Mouse (Mus musculus) hindbrain, embryonic 12.5 days (tissue): ENCODE data around the gene Erlin1. TPM values are rescaled to one million over a fixed set of nuclear protein-coding genes. Genes with fewer than 3 reads are reported as not detected.

ENCODE experiments used
- ATAC-seq: fragments of 200-750 bp; cut with Nextera tagmentation; 2 replicates; pipeline ENCODE4 v1.8.0; 2017; ENCODE audit warnings: moderate TSS enrichment; ENCODE audit not compliant: low FRiP score
- H3K27ac ChIP-seq: fragments of 300-500 bp; sonication (generic); 2 replicates; pipeline ENCODE4 v1.5.1; 2016; ENCODE audit warnings: mild to moderate bottlenecking
- H3K27me3 ChIP-seq: fragments of 300-500 bp; sonication (generic); 2 replicates; pipeline ENCODE4 v1.6.1; 2016; ENCODE audit warnings: mild to moderate bottlenecking
- H3K36me3 ChIP-seq: fragments of 300-500 bp; sonication (generic); 2 replicates; pipeline ENCODE4 v1.6.1; 2016; ENCODE audit warnings: mild to moderate bottlenecking
- H3K4me1 ChIP-seq: fragments of 300-500 bp; sonication (generic); 2 replicates; pipeline ENCODE4 v1.6.1; 2016
- H3K4me2 ChIP-seq: fragments of 300-500 bp; sonication (generic); replicated peaks from 2 replicates; pipeline ENCODE4 v1.6.1; 2016; ENCODE audit warnings: mild to moderate bottlenecking
- H3K4me3 ChIP-seq: fragments of 300-500 bp; sonication (generic); 2 replicates; pipeline ENCODE4 v1.5.1; 2016; ENCODE audit warnings: mild to moderate bottlenecking
- H3K9ac ChIP-seq: fragments of 300-500 bp; sonication (generic); 2 replicates; pipeline ENCODE4 v1.6.1; 2016; ENCODE audit warnings: mild to moderate bottlenecking, moderate library complexity
- H3K9me3 ChIP-seq: fragments of 300-500 bp; sonication (generic); replicated peaks from 2 replicates; pipeline ENCODE4 v1.6.1; 2016; ENCODE audit warnings: mild to moderate bottlenecking
- WGBS: fragments of 180-500 bp; shearing (Covaris S2); methylation state at CpG from one replicate; pipeline ENCODE4 v1.1.7; 2016; 5-methylcytosine and 5-hydroxymethylcytosine counted together
- polyA plus RNA-seq: library from polyadenylated mRNA; unstranded; fragments of >200 nt; fragmentation: Nextera tagmentation; extraction: Ambion mirVana; gene quantifications from 2 replicates; pipeline ENCODE4 v1.2.1, GENCODE M21; 2016

Erlin1 gene
- polyA plus RNA-seq, 1 experiment from 2014 or later: 23.3 TPM

GRCm38 (mm10) chr19:44019739-44020138 lies 49.8 kb downstream of the Erlin1 start:
- no peaks in the 10 kb centered on the region for H3K9me3 ChIP-seq
- no peak overlapping the region for H3K4me2 ChIP-seq
- no peaks in the 10 kb centered on the region for H3K4me1 ChIP-seq
- H3K27ac ChIP-seq: no peak overlapping the region
- no peak for ATAC-seq
- no peaks in the 10 kb centered on the region for H3K27me3 ChIP-seq
- H3K9ac ChIP-seq: no peak overlapping the region
- no peaks in the 10 kb centered on the region for H3K36me3 ChIP-seq
- no peak overlapping the region for H3K4me3 ChIP-seq
- WGBS: 65% methylated on average over 7 of the region's 7 CpGs

GRCm38 (mm10) chr19:44013862-44014261 lies 55.7 kb downstream of the Erlin1 start:
- H3K4me3 ChIP-seq: no peak overlapping the region
- no peaks in the 10 kb centered on the region for H3K4me1 ChIP-seq
- H3K4me2 ChIP-seq: no peak overlapping the region
- no peak for ATAC-seq
- H3K9ac ChIP-seq: no peak overlapping the region
- no peaks in the 10 kb centered on the region for H3K27me3 ChIP-seq
- H3K9me3 ChIP-seq: no peaks in the 10 kb centered on the region
- H3K36me3 ChIP-seq: no peaks in the 10 kb centered on the region
- 86% methylated on average over 6 of the region's 6 CpGs for WGBS
- no peak overlapping the region for H3K27ac ChIP-seq

- ATAC-seq: no peak
- H3K27ac ChIP-seq: no peak overlapping the region
- WGBS: 87% methylated on average over 15 of the region's 15 CpGs
These were observed 60.8 kb downstream of the Erlin1 start for GRCm38 (mm10) chr19:44008784-44009183.

GRCm38 (mm10) chr19:44007186-44007585 lies 62.4 kb downstream of the Erlin1 start:
- Histone ChIP-seq H3K9ac (no peak overlapping the region), H3K27me3 (no peaks in the 10 kb centered on the region), H3K9me3 (no peaks in the 10 kb centered on the region), H3K27ac (no peak overlapping the region), H3K4me3 (no peak overlapping the region), H3K4me2 (no peak overlapping the region), H3K4me1 (no peaks in the 10 kb centered on the region), H3K36me3 (no peaks in the 10 kb centered on the region)
- no peak for ATAC-seq
- 64% methylated on average over 12 of the region's 12 CpGs for WGBS

More at GRCm38 (mm10) chr19:44008784-44009183, 60.8 kb downstream of the Erlin1 start:
- Histone ChIP-seq H3K27me3 (no peaks in the 10 kb centered on the region), H3K4me2 (no peak overlapping the region), H3K9me3 (no peaks in the 10 kb centered on the region), H3K36me3 (no peaks in the 10 kb centered on the region), H3K4me1 (no peaks in the 10 kb centered on the region), H3K4me3 (no peak overlapping the region), H3K9ac (no peak overlapping the region)

- ATAC-seq: no peak
- no peaks in the 10 kb centered on the region for H3K4me1 ChIP-seq
- no peaks in the 10 kb centered on the region for H3K36me3 ChIP-seq
- H3K27me3 ChIP-seq: no peaks in the 10 kb centered on the region
- no peaks in the 10 kb centered on the region for H3K9me3 ChIP-seq
- no peak overlapping the region for H3K4me3 ChIP-seq
- no peak overlapping the region for H3K27ac ChIP-seq
- WGBS: 78% methylated on average over 4 of the region's 4 CpGs
- H3K4me2 ChIP-seq: no peak overlapping the region
- no peak overlapping the region for H3K9ac ChIP-seq
These were observed 64.6 kb downstream of the Erlin1 start for GRCm38 (mm10) chr19:44005025-44005424.

DNA sequence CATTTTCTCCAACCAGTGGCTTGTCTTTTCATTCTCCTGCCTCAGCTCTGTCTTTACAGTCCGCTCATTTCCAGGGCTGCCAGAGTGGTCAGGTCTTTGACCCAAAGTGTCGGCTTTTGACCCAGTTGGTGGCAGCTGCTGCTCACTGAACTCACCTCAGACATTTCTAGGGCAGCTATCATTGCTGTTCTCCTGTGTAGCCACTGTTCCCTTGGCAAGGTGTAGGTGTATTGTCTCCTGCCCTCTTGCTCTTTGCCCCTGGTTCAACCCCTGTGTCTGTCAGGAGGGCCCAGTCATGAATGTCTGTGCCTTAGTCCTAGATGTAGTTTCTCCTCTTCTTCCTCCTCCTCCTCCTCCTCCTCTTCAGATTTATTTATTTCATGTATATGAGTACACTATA lies 65.3 kb downstream of the Erlin1 start:
- Histone ChIP-seq H3K27me3 (no peaks in the 10 kb centered on the region), H3K4me2 (no peak overlapping the region), H3K27ac (no peak overlapping the region), H3K36me3 (no peaks in the 10 kb centered on the region), H3K9ac (no peak overlapping the region), H3K4me1 (no peaks in the 10 kb centered on the region), H3K4me3 (no peak overlapping the region), H3K9me3 (no peaks in the 10 kb centered on the region)
- WGBS: 90% methylated on average over 2 of the region's 2 CpGs
- ATAC-seq: no peak

GRCm38 (mm10) chr19:44000720-44001119 lies 68.9 kb downstream of the Erlin1 start:
- no peak overlapping the region for H3K4me2 ChIP-seq
- H3K9me3 ChIP-seq: no peaks in the 10 kb centered on the region
- no peaks in the 10 kb centered on the region for H3K4me1 ChIP-seq
- whole genome bisulfite sequencing: 78% methylated on average over 5 of the region's 5 CpGs
- H3K9ac ChIP-seq: no peak overlapping the region
- no peak overlapping the region for H3K4me3 ChIP-seq
- no peak for ATAC-seq
- H3K36me3 ChIP-seq: no peaks in the 10 kb centered on the region
- no peaks in the 10 kb centered on the region for H3K27me3 ChIP-seq
- H3K27ac ChIP-seq: no peak overlapping the region

DNA sequence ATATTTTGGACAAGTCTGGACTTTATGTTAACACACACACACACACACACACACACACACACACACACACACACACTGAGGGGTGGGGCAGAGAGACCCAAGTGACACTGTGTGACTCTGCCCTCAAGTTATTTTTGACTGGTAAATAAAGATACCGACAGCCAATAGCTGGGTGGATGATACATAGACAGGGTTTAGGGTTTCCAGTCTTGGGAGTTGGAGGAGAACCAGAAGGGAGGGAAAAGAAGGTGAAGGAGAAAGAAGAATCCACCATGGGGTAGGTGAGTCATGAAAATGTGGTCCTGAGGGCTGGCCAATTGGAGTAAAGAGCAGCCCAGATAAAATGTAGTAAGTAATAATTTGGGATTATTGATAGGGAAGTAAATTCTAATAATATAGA lies 69.5 kb downstream of the Erlin1 start:
- Histone ChIP-seq H3K36me3 (no peaks in the 10 kb centered on the region), H3K9ac (no peak overlapping the region), H3K27ac (no peak overlapping the region), H3K4me1 (no peaks in the 10 kb centered on the region), H3K4me3 (no peak overlapping the region), H3K4me2 (no peak overlapping the region), H3K9me3 (no peaks in the 10 kb centered on the region), H3K27me3 (no peaks in the 10 kb centered on the region)
- 84% methylated on average over 1 of the region's 1 CpGs for WGBS
- ATAC-seq: no peak

DNA sequence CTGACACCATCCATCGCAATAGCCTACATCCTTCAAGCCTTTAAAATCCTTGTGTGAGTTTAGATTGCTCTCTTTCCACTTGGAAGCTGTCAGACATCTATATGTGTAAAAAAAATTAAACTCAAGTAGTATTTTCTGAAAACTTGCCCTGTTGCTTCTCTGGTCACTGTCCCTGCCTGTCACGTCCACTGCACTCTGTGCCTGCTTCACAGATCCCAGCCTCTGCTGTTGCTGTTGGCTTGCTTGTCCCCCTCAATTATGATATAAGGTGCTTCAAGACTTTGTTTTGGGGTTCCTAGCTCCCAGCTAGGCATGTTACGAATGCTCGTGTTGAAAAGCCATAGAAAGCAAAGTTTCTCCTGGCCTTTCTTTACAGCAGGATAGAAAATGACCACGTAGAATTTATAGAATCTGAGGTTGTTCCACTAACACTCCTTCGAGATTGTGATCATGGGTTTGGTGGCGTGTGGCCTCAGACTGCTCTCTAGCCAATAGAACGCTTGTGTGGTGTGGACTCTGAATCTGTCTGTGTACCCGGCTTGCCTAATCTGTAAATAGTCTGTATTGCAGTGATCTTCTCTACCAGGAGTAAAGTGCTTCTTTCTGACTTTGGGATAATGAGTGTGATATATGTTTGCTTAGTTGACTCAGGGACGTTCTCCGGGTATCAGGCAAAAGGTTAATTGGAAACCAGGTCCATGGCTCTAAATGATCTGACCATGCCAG lies 70.6 kb downstream of the Erlin1 start:
- no peak overlapping the region for H3K4me3 ChIP-seq
- ATAC-seq: no peak
- H3K4me2 ChIP-seq: no peak overlapping the region
- no peaks in the 10 kb centered on the region for H3K27me3 ChIP-seq
- 89% methylated on average over 11 of the region's 11 CpGs for WGBS
- H3K9me3 ChIP-seq: no peaks in the 10 kb centered on the region
- no peak overlapping the region for H3K27ac ChIP-seq
- H3K36me3 ChIP-seq: no peaks in the 10 kb centered on the region
- no peaks in the 10 kb centered on the region for H3K4me1 ChIP-seq
- H3K9ac ChIP-seq: no peak overlapping the region

DNA sequence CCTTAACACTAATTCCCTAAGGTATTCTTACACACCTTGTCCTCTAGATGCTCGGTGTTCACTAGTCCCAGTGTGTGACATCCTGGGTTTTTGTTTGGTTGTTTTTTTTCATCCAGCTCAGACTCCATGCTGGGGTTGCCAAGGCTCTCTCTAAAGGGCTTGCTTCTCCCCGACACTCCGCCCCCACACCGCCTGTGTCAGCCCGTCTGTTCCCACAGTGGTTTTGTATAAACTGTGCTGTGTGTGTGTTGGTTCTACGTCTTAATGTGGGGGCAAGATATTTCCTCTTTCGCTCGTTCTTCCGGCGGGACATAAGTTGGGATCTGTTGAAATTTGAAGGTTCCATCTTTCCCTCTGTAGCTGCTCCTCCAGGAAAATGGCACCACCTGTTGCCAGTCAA lies 71.5 kb downstream of the Erlin1 start:
- Histone ChIP-seq H3K4me1 (no peaks in the 10 kb centered on the region), H3K9me3 (no peaks in the 10 kb centered on the region), H3K27me3 (no peaks in the 10 kb centered on the region), H3K27ac (no peak overlapping the region), H3K4me2 (no peak overlapping the region), H3K4me3 (no peak overlapping the region), H3K36me3 (no peaks in the 10 kb centered on the region), H3K9ac (no peak overlapping the region)
- no peak for ATAC-seq
- WGBS: 82% methylated on average over 10 of the region's 10 CpGs

- no peaks in the 10 kb centered on the region for H3K9me3 ChIP-seq
- no peak overlapping the region for H3K4me2 ChIP-seq
- H3K36me3 ChIP-seq: no peaks in the 10 kb centered on the region
- ATAC-seq: no peak
- H3K27me3 ChIP-seq: no peaks in the 10 kb centered on the region
- 85% methylated on average over 7 of the region's 7 CpGs for WGBS
- no peak overlapping the region for H3K4me3 ChIP-seq
- H3K9ac ChIP-seq: no peak overlapping the region
- no peaks in the 10 kb centered on the region for H3K4me1 ChIP-seq
- no peak overlapping the region for H3K27ac ChIP-seq
These were observed 74.2 kb downstream of the Erlin1 start for GRCm38 (mm10) chr19:43995427-43995826.

DNA sequence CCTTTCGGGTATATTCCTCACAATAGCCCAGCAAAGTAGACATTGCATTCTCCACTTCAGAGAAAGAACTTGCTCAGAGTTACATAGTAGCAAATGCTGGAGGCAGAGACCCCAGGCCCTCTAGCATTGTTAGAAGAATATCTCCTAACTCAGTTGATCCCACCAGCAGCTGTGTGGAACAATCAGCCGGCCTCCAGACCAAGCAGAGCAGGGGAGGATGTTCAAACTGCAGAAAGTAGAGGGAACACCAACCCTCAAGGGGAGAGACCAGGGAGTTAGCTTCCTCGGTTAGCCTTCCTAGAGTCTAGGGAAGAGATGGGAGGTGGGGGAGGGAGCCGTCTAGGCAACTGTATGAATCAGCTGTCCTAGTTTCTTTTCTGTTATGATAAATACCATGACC lies 77.1 kb downstream of the Erlin1 start:
- no peak overlapping the region for H3K4me3 ChIP-seq
- no peaks in the 10 kb centered on the region for H3K27me3 ChIP-seq
- 69% methylated on average over 4 of the region's 4 CpGs for WGBS
- no peak overlapping the region for H3K9ac ChIP-seq
- no peaks in the 10 kb centered on the region for H3K4me1 ChIP-seq
- H3K36me3 ChIP-seq: no peaks in the 10 kb centered on the region
- no peaks in the 10 kb centered on the region for H3K9me3 ChIP-seq
- H3K4me2 ChIP-seq: no peak overlapping the region
- ATAC-seq: no peak
- no peak overlapping the region for H3K27ac ChIP-seq

DNA sequence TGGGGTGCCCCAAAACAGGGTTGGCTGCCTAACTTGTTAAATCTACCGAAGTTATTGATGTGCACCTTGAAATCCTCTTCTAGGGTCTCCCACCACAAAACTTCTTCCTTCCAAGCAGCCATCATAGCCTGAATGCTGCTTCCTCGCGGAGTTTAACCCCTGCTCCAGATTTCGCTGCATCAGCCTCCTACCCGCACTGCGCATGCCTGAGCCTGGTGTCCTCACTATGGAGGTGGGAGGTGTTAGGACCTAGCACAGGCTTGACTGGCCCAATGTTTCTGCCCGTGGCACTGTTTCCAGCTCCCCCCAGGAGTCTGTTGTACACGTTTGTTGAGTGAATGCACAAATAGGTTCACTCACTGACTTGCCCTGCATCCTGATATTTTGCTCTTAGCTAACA lies 79.2 kb downstream of the Erlin1 start:
- Histone ChIP-seq H3K4me3 (no peak overlapping the region), H3K36me3 (no peaks in the 10 kb centered on the region), H3K27ac (no peak overlapping the region), H3K27me3 (peaks cover 8% of the 10 kb centered on the region), H3K9ac (no peak overlapping the region), H3K9me3 (no peaks in the 10 kb centered on the region), H3K4me2 (no peak overlapping the region), H3K4me1 (peaks cover 7% of the 10 kb centered on the region; the same call in 1 of the 2 replicates)
- ATAC-seq: no peak
- WGBS: 81% methylated on average over 8 of the region's 8 CpGs
